Mouse (Mus musculus) cerebellum, adult 2 months (tissue): ENCODE data around the gene Prkcz.

Experiments
- CTCF ChIP-seq: fragments of 200-500 bp; IDR thresholded peaks from 2 replicates; pipeline ENCODE4 v1.5.1; 2011; ENCODE audit warnings: low read depth, mild to moderate bottlenecking, control low read depth, low read length, moderate library complexity, borderline replicate concordance; ENCODE audit not compliant: insufficient read depth
- POLR2A ChIP-seq: fragments of 200-500 bp; IDR thresholded peaks from 2 replicates; pipeline ENCODE4 v1.6.1; 2011; ENCODE audit warnings: low read length, control low read depth, borderline replicate concordance; ENCODE audit not compliant: insufficient read depth

- TF ChIP-seq CTCF: no peak
- TF ChIP-seq POLR2A: no peak
Observed at GRCm38 (mm10) chr4:155277963-155278362, 83.2 kb downstream of the Prkcz start.
